Mouse (Mus musculus) forebrain, postnatal 0 days (tissue): ENCODE data around the gene Prkci. TPM values are rescaled to one million over a fixed set of nuclear protein-coding genes. Genes with fewer than 3 reads are reported as not detected.

ENCODE experiments used
- ATAC-seq: fragments of 200-750 bp; cut with Nextera tagmentation; 2 replicates; pipeline ENCODE4 v1.8.0; 2017; ENCODE audit warnings: mild to moderate bottlenecking, moderate library complexity
- DNase-seq: peaks from one replicate; pipeline ENCODE4 v3.0.0-alpha.2; 2015
- H3K27ac ChIP-seq: fragments of 300-500 bp; sonication (generic); 2 replicates; pipeline ENCODE4 v1.5.1; 2014; ENCODE audit warnings: low read depth, mild to moderate bottlenecking, antibody characterized with exemption, low read length, moderate library complexity, mixed read lengths
- H3K27me3 ChIP-seq: fragments of 300-500 bp; sonication (generic); 2 replicates; pipeline ENCODE4 v1.6.1; 2014; ENCODE audit warnings: mild to moderate bottlenecking, low read length, mixed read lengths; ENCODE audit not compliant: insufficient read depth
- H3K36me3 ChIP-seq: fragments of 300-500 bp; sonication (generic); 2 replicates; pipeline ENCODE4 v1.6.1; 2014; ENCODE audit warnings: mild to moderate bottlenecking, moderate library complexity; ENCODE audit not compliant: insufficient read depth
- H3K4me1 ChIP-seq: fragments of 300-500 bp; sonication (generic); 2 replicates; pipeline ENCODE4 v1.6.1; 2014; ENCODE audit warnings: antibody characterized with exemption; ENCODE audit not compliant: insufficient read depth
- H3K4me2 ChIP-seq: fragments of 300-500 bp; sonication (generic); 2 replicates; pipeline ENCODE4 v1.6.1; 2014; ENCODE audit warnings: low read depth, mild to moderate bottlenecking, moderate library complexity
- H3K4me3 ChIP-seq: fragments of 300-500 bp; sonication (generic); 2 replicates; pipeline ENCODE4 v1.5.1; 2014; ENCODE audit warnings: low read depth, low read length, mixed read lengths
- H3K9ac ChIP-seq: fragments of 300-500 bp; sonication (generic); 2 replicates; pipeline ENCODE4 v1.6.1; 2014; ENCODE audit warnings: mild to moderate bottlenecking
- H3K9me3 ChIP-seq: fragments of 300-500 bp; sonication (generic); 2 replicates; pipeline ENCODE4 v1.6.1; 2016; ENCODE audit warnings: low read length
- CTCF ChIP-seq: sonication (generic); IDR thresholded peaks from 2 replicates; pipeline ENCODE4 v1.5.1; 2016; ENCODE audit warnings: antibody characterized with exemption, control low read depth, low read depth
- WGBS: fragments of 180-500 bp; shearing (Covaris S2); extraction: QIAGEN DNeasy Blood & Tissue Kit; methylation state at CpG from one replicate; pipeline ENCODE4 v1.1.7; 2014; 5-methylcytosine and 5-hydroxymethylcytosine counted together
- polyA plus RNA-seq: library from polyadenylated mRNA; unstranded; fragments of >200 nt; fragmentation: Nextera tagmentation; extraction: Ambion mirVana; gene quantifications from 2 replicates; pipeline ENCODE4 v1.2.1, GENCODE M21; 2015
- total RNA-seq: library from RNA; depleted of rRNA; stranded (reverse); fragments of >200 nt; gene quantifications from 2 replicates; pipeline ENCODE4 v1.2.3, GENCODE M21; 2014

Prkci gene
- total and polyA plus RNA-seq, 2 experiments from 2014 or later, result 19.5 to 41.6 TPM

GRCm38 (mm10) chr3:31075808-31076207, 80.3 kb downstream of the Prkci start:
- Histone ChIP-seq H3K4me2 (no peak overlapping the region), H3K9ac (no peak overlapping the region), H3K27ac (no peak overlapping the region), H3K9me3 (no peaks in the 10 kb centered on the region), H3K4me1 (no peaks in the 10 kb centered on the region), H3K36me3 (no peaks in the 10 kb centered on the region), H3K4me3 (no peak overlapping the region), H3K27me3 (no peaks in the 10 kb centered on the region)
- DNase-seq (no peak), ATAC-seq (no peak)
- 78% methylated on average over 11 of the region's 11 CpGs for WGBS
- TF ChIP-seq CTCF, result no peak

DNA sequence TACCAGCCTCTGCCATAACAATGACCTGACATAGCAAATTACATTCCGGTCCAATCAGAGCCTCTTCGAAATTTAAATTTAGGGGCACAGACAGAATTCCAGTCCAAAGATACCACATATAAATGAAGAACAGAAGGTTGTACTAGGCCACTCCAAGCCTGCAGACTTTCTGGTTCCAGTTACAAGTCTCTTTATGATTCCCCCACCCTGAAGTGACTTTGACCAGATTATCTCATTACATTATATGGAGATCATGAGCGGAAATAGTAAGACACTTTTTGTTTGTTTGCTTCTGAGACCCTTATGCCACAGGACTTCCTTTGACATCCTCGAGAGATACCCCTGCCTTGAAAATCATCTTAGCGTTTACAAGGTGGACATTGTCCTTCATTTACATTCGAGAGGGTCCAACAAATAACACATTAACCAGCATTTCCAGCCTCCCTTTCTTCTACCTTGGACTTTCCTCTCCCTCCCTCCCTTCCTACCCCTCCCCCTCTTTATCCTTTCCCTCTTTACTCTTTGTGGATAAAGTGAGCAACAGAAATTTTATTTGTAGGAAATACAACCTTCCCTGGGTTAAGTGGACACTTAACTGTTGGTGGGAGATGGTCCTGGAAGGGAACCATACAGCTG, 81.6 kb downstream of the Prkci start:
- ATAC-seq (no peak), DNase-seq (no peak)
- no peaks in the 10 kb centered on the region for H3K4me1 ChIP-seq
- no peak overlapping the region for H3K4me2 ChIP-seq
- H3K36me3 ChIP-seq, result no peaks in the 10 kb centered on the region
- H3K27me3 ChIP-seq, result no peaks in the 10 kb centered on the region
- no peak overlapping the region for H3K9ac ChIP-seq
- TF ChIP-seq CTCF, result no peak
- H3K27ac ChIP-seq, result no peak overlapping the region
- no peak overlapping the region for H3K4me3 ChIP-seq
- 87% methylated on average over 6 of the region's 6 CpGs for WGBS
- no peaks in the 10 kb centered on the region for H3K9me3 ChIP-seq

- no peaks in the 10 kb centered on the region for H3K36me3 ChIP-seq
- ATAC-seq (no peak), DNase-seq (no peak)
- no peak for TF ChIP-seq CTCF
- no peak overlapping the region for H3K4me2 ChIP-seq
- peaks cover 7% of the 10 kb centered on the region; the same call in 1 of the 2 replicates for H3K4me1 ChIP-seq
- 70% methylated on average over 10 of the region's 10 CpGs for WGBS
- H3K9me3 ChIP-seq, result no peaks in the 10 kb centered on the region
- H3K27me3 ChIP-seq, result no peaks in the 10 kb centered on the region
- no peak overlapping the region for H3K27ac ChIP-seq
- H3K9ac ChIP-seq, result no peak overlapping the region
- no peak overlapping the region for H3K4me3 ChIP-seq
Measured at GRCm38 (mm10) chr3:31079450-31079849, 83.9 kb downstream of the Prkci start.

GRCm38 (mm10) chr3:31080791-31081502, 85.4 kb downstream of the Prkci start:
- WGBS, result 66% methylated on average over 10 of the region's 10 CpGs
- no peak for TF ChIP-seq CTCF

DNA sequence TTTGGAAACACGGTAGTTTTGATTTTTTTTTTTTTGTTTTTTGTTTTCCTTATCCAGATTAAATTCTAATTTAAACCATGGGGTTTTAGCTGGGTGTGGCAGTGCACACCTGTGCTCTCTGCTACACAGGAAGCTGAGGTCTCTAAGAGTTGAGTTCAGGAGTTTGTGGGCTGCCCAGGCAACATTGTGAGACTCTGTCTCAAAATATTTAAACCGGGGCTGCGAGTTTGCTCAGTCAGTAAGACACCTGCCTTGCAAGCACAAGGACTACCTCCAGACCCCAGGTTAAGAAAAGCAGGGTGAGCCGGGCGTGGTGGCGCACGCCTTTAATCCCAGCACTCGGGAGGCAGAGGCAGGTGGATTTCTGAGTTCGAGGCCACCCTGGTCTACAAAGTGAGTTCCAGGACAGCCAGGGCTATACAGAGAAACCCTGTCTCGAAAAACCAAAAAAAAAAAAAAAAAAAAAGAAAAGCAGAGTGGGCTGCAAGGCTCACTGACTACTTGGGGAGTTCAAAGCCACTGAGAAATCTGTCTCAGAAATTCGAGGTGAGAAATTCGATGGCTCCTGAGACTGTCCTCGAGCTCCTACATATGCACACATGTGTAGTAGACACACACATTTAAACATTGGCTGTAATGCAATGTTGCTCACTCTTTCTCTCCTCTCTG, 87.4 kb downstream of the Prkci start:
- Histone ChIP-seq H3K4me3 (no peak overlapping the region), H3K4me2 (no peak overlapping the region), H3K4me1 (peaks cover 7% of the 10 kb centered on the region; the same call in 1 of the 2 replicates), H3K27me3 (no peaks in the 10 kb centered on the region), H3K9ac (no peak overlapping the region), H3K9me3 (no peaks in the 10 kb centered on the region), H3K27ac (no peak overlapping the region), H3K36me3 (no peaks in the 10 kb centered on the region)
- 87% methylated on average over 12 of the region's 13 CpGs for whole genome bisulfite sequencing
- ATAC-seq, result no peak
- DNase-seq, result no peak
- TF ChIP-seq CTCF, result no peak

More at GRCm38 (mm10) chr3:31080791-31081502, 85.4 kb downstream of the Prkci start:
- H3K4me3 ChIP-seq, result no peak overlapping the region
- peak; percentile 15 for DNase-seq
- no peaks in the 10 kb centered on the region for H3K36me3 ChIP-seq
- H3K4me1 ChIP-seq, result peaks cover 7% of the 10 kb centered on the region; the same call in 1 of the 2 replicates
- no peak for ATAC-seq
- H3K27me3 ChIP-seq, result no peaks in the 10 kb centered on the region
- H3K9me3 ChIP-seq, result no peaks in the 10 kb centered on the region
- no peak overlapping the region for H3K4me2 ChIP-seq
- H3K27ac ChIP-seq, result no peak overlapping the region
- H3K9ac ChIP-seq, result no peak overlapping the region

- no peak overlapping the region for H3K9ac ChIP-seq
- ATAC-seq, result peak; percentile 59
- no peaks in the 10 kb centered on the region for H3K36me3 ChIP-seq
- H3K4me2 ChIP-seq, result 0 out of 2 replicates have a peak overlapping the region, but pooled peaks have one; percentile 24
- DNase-seq, result peak; percentile 49
- WGBS, result 19% methylated on average over 12 of the region's 12 CpGs
- no peak overlapping the region for H3K4me3 ChIP-seq
- no peaks in the 10 kb centered on the region for H3K9me3 ChIP-seq
- no peak overlapping the region for H3K27ac ChIP-seq
- no peaks in the 10 kb centered on the region for H3K27me3 ChIP-seq
- peaks cover 7% of the 10 kb centered on the region; the same call in 1 of the 2 replicates for H3K4me1 ChIP-seq
- no peak for TF ChIP-seq CTCF
Measured at GRCm38 (mm10) chr3:31083507-31084245, 88.1 kb downstream of the Prkci start.
